Mouse (Mus musculus) myocyte (in vitro differentiated cells): Measurements from ENCODE around the gene Als2.

Experiments used
- E2F4 ChIP-seq: IDR thresholded peaks from one replicate; pipeline ENCODE4 v1.6.1; 2011; ENCODE audit warnings: mild to moderate bottlenecking, control low read depth, moderate library complexity; ENCODE audit not compliant: insufficient read depth
- MAX ChIP-seq: IDR thresholded peaks from one replicate; pipeline ENCODE4 v1.6.1; 2011; ENCODE audit warnings: low read depth, mild to moderate bottlenecking, control low read depth
- MYOG ChIP-seq, 3 experiments: IDR thresholded peaks; one replicate each; pipeline ENCODE4 v1.6.1; 2011; ENCODE audit warnings: control low read depth in 2 of 3, low read depth in 2 of 3, mild to moderate bottlenecking in 2 of 3; ENCODE audit not compliant: insufficient read length in 2 of 3, control insufficient read depth in 1 of 3, insufficient read depth in 1 of 3
- POLR2A ChIP-seq: IDR thresholded peaks from one replicate; pipeline ENCODE4 v1.6.1; 2011; ENCODE audit warnings: low read depth, mild to moderate bottlenecking, control low read depth, moderate library complexity; ENCODE audit not compliant: insufficient read length
- REST ChIP-seq: IDR thresholded peaks from one replicate; pipeline ENCODE4 v1.6.1; 2011; ENCODE audit warnings: mild to moderate bottlenecking, control low read depth, moderate library complexity; ENCODE audit not compliant: insufficient read depth, insufficient read length
- TCF12 ChIP-seq: IDR thresholded peaks from one replicate; pipeline ENCODE4 v1.6.1; 2011; ENCODE audit warnings: mild to moderate bottlenecking, control low read depth; ENCODE audit not compliant: poor library complexity, insufficient read depth, severe bottlenecking
- TCF3 ChIP-seq: IDR thresholded peaks from one replicate; pipeline ENCODE4 v1.6.1; 2011; ENCODE audit warnings: low read depth, control low read depth; ENCODE audit not compliant: insufficient read length
- USF1 ChIP-seq: IDR thresholded peaks from one replicate; pipeline ENCODE4 v1.6.1; 2011; ENCODE audit warnings: low read depth, mild to moderate bottlenecking, control low read depth, moderate library complexity

- TF ChIP-seq POLR2A (no peak), REST (no peak), USF1 (no peak), MYOG (IDR thresholded peaks at IDR 0.05; ENCODE audit: control insufficient read depth in 1 of 3, insufficient read depth in 1 of 3, insufficient read length in 2 of 3, low read depth in 2 of 3) (no peak), E2F4 (no peak), TCF3 (no peak), TCF12 (no peak), MAX (no peak)
Observed at GRCm38 (mm10) chr1:59272189-59272588, 35.2 kb upstream of the Als2 start.
